Mouse (Mus musculus) olfactory bulb, adult 2 months (tissue): Measurements from ENCODE around the gene Retsat.

Experiments used
- CTCF ChIP-seq: fragments of 200-500 bp; IDR thresholded peaks from 2 replicates; pipeline ENCODE4 v1.5.1; 2012; ENCODE audit warnings: low read depth, mild to moderate bottlenecking, low read length, moderate library complexity; ENCODE audit not compliant: insufficient read depth
- POLR2A ChIP-seq: fragments of 200-500 bp; IDR thresholded peaks from 2 replicates; pipeline ENCODE4 v1.6.1; 2012; ENCODE audit warnings: mild to moderate bottlenecking, low read depth, low read length, moderate library complexity; ENCODE audit not compliant: insufficient read depth

DNA sequence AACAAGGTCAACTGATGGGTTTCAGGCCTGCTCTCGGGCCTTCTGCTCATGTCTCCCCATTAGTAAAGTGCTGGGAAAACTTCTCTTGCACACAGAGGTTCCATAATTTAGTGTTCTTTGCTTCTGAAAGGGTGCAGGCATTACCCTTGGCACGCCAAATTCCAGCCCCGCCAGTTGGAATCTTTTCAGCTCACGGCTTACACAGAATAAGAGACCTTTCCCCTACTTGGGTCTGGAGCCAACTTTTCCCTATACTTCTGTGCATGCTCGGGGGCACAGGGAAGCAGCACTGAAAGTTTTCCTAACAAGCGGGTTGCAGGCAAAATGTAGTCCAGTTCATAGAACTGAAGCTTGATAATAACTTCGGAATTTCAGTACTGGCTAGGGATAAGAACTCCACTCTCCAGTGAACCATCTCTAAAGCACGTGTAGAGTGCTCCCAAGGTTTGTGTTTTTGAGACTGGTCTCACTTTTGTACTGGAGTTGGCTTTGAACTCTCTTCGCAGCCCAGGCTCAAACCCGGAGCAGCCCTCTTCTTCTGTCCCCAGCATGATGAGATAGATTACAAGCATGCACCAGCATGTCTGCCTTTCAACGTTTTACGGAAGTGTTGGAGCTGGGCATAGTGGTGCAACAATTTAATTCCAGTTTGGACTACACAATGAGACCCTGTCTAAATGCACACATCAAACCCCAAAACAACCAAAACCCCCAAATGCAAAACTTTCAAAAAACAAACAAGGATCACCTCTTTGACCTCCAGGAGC is 699 bp downstream of the Retsat start:
- TF ChIP-seq CTCF, result no peak
- TF ChIP-seq POLR2A, result no peak
